Mouse (Mus musculus) brain, embryonic 14.5 days (tissue): Measurements from ENCODE around the gene Taf8. TPM values are rescaled to one million over a fixed set of nuclear protein-coding genes. Genes with fewer than 3 reads are reported as not detected.

Source experiments
- DNase-seq: peaks from one replicate; pipeline ENCODE4 v3.0.0-alpha.2; 2011; ENCODE audit warnings: low read depth
- CTCF ChIP-seq: fragments of 200-500 bp; IDR thresholded peaks from 2 replicates; pipeline ENCODE4 v1.5.1; 2012; ENCODE audit warnings: inconsistent platforms, mild to moderate bottlenecking, moderate library complexity, borderline replicate concordance; ENCODE audit not compliant: insufficient read depth, insufficient read length; ENCODE audit errors: extremely low read depth
- POLR2A ChIP-seq: fragments of 200-500 bp; IDR thresholded peaks from 2 replicates; pipeline ENCODE4 v1.6.1; 2012; ENCODE audit warnings: mild to moderate bottlenecking, inconsistent platforms, borderline replicate concordance; ENCODE audit not compliant: poor library complexity, insufficient read depth, insufficient read length, severe bottlenecking; ENCODE audit errors: extremely low read depth
- polyA plus RNA-seq: library from polyadenylated mRNA; depleted of rRNA; stranded (reverse); fragments of >200 nt; gene quantifications from 2 replicates; pipeline ENCODE4 v1.2.3, GENCODE M21; 2012

The Taf8 gene
- polyA plus RNA-seq, 1 experiment: 34.2 TPM

- TF ChIP-seq POLR2A: no peak
- no peak for TF ChIP-seq CTCF
- no peak for DNase-seq
Measured at GRCm38 (mm10) chr17:47531387-47531818, 29.3 kb upstream of the Taf8 start.

- no peak for DNase-seq
- no peak for TF ChIP-seq CTCF
- TF ChIP-seq POLR2A: no peak
Measured at GRCm38 (mm10) chr17:47529595-47529994, 27.5 kb upstream of the Taf8 start.

DNA sequence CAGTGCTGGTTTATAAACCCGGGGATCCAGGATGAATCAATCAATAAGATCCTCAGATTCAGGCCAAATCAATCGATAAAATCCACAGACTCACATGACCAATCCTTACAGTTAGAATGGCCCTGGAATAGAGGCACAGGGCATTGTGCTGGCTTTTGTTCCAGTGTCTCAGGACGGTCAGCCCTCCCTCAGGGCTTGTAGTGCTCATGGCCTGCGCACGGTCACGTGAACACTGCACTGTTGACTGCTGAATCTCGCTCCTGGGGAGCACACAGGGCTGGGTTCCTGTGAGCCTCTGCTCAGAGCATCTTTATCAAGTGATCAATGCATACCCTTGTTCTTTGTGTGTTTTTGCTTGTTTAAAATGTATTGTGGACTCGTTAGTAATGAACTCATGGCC lies 26.8 kb upstream of the Taf8 start:
- TF ChIP-seq CTCF (no peak), POLR2A (no peak)

DNA sequence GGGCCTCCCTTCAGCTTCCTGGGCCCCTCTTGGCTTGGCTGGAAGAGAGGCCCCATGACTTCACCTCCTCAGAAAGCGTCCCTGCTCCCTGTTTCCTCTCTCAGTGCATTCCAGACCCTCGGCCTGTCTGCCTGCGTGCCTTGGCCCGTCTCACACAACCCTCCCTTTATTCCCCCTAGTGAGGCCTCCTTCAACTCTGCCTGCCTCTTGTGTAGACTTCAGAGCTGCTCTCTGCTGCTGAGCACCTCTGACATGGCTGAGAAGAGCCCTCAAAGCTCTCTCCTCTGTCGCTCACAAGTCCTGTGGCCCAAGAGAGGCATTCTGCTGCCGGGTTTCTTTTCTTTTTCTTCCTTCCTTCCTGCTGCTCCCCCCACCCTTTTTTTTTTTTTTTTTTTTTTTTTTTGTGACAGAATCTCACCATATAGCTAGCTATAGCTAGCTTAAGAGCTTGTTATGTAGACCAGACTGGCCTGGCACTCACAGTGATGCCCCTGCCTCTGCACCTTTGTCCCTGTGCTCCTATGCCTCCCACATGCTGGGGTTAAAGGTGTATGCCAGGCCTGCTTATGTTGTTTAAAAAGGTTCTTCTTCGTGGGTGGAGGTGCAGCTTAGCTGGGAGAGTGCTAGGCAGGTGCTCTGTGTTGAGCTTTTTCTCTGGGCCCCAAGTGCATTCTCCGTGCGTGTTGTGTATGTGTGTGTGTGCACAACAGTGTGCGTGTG lies 25.6 kb upstream of the Taf8 start:
- DNase-seq: peak; percentile 70
- no peak for TF ChIP-seq POLR2A
- TF ChIP-seq CTCF: no peak

More for the DNA sequence above, 26.8 kb upstream of the Taf8 start:
- DNase-seq: no peak

- TF ChIP-seq CTCF (no peak), POLR2A (no peak)
- DNase-seq: no peak
Measured at GRCm38 (mm10) chr17:47526856-47527520, 24.9 kb upstream of the Taf8 start.

- no peak for DNase-seq
- TF ChIP-seq POLR2A: no peak
- TF ChIP-seq CTCF: no peak
Measured at GRCm38 (mm10) chr17:47524991-47525390, 22.9 kb upstream of the Taf8 start.

GRCm38 (mm10) chr17:47524055-47524454 lies 22.0 kb upstream of the Taf8 start:
- TF ChIP-seq POLR2A (no peak), CTCF (no peak)
- DNase-seq: no peak

GRCm38 (mm10) chr17:47523211-47523682 lies 21.2 kb upstream of the Taf8 start:
- no peak for TF ChIP-seq POLR2A
- TF ChIP-seq CTCF: no peak
- DNase-seq: no peak

- TF ChIP-seq CTCF: no peak
- no peak for TF ChIP-seq POLR2A
- DNase-seq: no peak
Measured at GRCm38 (mm10) chr17:47522536-47522935, 20.4 kb upstream of the Taf8 start.

DNA sequence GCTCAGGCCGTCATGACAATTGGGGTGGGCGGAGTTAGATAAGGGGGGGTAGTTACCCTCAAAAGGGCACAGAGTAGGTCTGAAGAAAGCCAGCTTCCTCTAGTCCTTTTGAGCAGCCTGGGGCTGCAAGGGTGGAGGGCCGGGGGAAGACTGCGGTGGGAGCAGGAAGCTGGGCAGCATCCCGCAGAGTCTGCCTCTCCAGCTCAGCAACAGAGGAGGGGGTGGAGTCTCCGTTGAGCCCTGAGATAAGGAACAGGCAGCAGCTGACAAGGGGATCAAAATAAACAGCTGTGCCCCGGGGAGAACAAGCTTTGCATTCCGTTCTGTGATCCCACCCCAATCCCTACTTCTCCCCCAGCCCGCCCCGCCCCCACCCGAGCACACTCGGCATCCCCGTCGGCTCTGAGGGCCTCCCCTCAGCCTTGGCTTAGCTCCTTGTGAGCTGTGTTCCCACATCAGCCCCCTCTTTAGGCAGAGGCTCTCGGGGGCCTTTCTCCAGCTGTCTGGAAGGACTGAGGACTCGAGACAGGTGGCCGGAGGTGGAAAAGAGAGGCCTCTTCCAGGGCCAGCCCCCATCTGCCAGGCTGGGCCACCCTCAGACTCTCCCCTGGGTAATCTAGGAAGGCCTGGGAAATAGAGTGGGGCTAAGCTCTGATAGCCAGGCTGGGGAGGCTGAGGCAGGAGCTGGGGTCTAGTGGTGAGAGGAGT lies 19.6 kb upstream of the Taf8 start:
- no peak for TF ChIP-seq CTCF
- no peak for TF ChIP-seq POLR2A
- DNase-seq: peak; percentile 92

GRCm38 (mm10) chr17:47518205-47518604 lies 16.1 kb upstream of the Taf8 start:
- TF ChIP-seq CTCF (no peak), POLR2A (no peak)
- DNase-seq: peak; percentile 53
